Mouse (Mus musculus): ENCODE results near the gene Ism2.
"Not testable (repeated sequence)": the region's sequence is repeated elsewhere in the genome, so short reads cannot be mapped to it uniquely, and the experiment has no call there.

Gene Ism2

GRCm38 (mm10) chr12:87289100-87289499 is 10.4 kb downstream of the Ism2 start:
- no peak for DNase-seq (ENCODE audit: low spot score in 2 of 2)

- DNase-seq (ENCODE audit: low spot score in 2 of 2), result no peak
Observed at GRCm38 (mm10) chr12:87284726-87285125, 14.8 kb downstream of the Ism2 start.

GRCm38 (mm10) chr12:87284268-87284667 is 15.2 kb downstream of the Ism2 start:
- no peak for DNase-seq (ENCODE audit: low spot score in 2 of 2)

- no peak for DNase-seq (ENCODE audit: low spot score in 2 of 2)
Observed at GRCm38 (mm10) chr12:87283706-87284105, 15.8 kb downstream of the Ism2 start.

DNA sequence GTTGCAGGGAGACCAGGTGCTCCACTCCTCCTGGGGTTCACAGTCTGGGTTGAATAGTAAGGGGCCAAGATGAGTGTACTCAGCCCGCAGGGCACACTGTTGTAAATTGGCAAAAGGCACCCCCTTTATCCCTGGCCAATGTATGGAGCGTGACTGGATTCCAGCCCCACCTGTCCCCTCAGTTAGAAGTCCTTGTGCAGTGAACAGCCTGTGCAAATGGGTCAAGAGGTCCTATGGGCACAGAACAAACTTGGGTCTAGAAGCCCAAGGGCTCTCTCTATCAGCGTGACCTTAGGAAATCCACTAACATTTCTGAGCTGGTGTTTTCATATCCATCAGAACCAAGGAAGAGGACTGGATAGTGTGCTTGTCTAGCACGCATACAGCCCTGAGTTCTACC is 16.8 kb downstream of the Ism2 start:
- DNase-seq (ENCODE audit: low spot score in 2 of 2), result no peak

GRCm38 (mm10) chr12:87281766-87282165 is 17.7 kb downstream of the Ism2 start:
- DNase-seq (ENCODE audit: low spot score in 2 of 2), result no peak

GRCm38 (mm10) chr12:87279879-87280278 is 19.6 kb downstream of the Ism2 start:
- DNase-seq (ENCODE audit: low spot score in 2 of 2), result no peak

GRCm38 (mm10) chr12:87279350-87279749 is 20.2 kb downstream of the Ism2 start:
- no peak for DNase-seq (ENCODE audit: low spot score in 2 of 2)

DNA sequence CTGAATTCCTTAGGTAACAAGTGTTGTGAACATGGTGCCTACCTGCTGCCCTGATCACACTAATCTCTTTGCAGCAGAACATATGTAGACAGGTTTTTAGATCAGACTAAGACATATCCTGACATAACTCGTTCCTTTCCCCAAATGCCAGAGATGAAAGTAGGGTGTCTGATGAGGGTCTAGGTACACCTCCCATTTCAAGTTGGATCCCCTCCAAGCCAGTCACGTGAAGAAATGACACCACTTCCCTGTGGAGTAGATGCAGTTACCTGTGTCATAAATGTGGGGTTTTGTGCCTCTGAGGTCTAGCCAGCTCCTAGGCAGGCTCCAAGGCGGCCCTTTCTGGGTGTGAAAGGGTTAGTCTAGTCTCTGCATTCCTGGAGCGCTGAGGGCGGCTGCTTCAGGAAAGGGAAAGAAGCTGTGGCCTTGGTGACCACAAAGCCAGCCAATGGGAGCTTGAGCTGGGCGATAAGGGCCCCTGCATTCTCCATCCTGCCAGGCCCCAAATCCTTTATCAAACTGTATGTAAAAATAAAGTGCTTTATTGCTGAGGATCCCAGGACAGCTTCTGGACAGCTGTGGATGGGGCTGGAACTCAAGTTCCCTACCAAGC is 21.3 kb downstream of the Ism2 start:
- peak in 1 of 2 experiments; percentile 34 for DNase-seq (ENCODE audit: low spot score in 2 of 2)

DNA sequence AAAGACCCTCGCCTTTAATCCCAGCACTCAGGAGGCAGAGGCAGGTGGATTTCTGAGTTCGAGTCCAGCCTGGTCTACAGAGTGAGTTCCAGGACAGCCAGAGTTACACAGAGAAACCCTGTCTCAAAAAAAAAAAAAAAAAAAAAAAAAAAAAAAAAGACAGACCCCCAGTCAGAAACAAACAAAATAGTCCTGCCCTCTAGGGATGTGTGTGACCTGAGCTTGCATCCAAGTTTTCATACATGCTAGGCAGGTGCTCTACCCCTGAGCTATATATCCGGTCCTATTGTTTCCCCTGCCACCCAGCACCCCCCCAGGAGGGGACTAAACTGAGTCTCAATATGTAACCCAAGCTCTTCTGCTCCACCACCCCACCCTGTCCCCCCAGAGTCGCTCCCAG is 22.3 kb downstream of the Ism2 start:
- not testable (repeated sequence) for DNase-seq (ENCODE audit: low spot score in 2 of 2)

DNA sequence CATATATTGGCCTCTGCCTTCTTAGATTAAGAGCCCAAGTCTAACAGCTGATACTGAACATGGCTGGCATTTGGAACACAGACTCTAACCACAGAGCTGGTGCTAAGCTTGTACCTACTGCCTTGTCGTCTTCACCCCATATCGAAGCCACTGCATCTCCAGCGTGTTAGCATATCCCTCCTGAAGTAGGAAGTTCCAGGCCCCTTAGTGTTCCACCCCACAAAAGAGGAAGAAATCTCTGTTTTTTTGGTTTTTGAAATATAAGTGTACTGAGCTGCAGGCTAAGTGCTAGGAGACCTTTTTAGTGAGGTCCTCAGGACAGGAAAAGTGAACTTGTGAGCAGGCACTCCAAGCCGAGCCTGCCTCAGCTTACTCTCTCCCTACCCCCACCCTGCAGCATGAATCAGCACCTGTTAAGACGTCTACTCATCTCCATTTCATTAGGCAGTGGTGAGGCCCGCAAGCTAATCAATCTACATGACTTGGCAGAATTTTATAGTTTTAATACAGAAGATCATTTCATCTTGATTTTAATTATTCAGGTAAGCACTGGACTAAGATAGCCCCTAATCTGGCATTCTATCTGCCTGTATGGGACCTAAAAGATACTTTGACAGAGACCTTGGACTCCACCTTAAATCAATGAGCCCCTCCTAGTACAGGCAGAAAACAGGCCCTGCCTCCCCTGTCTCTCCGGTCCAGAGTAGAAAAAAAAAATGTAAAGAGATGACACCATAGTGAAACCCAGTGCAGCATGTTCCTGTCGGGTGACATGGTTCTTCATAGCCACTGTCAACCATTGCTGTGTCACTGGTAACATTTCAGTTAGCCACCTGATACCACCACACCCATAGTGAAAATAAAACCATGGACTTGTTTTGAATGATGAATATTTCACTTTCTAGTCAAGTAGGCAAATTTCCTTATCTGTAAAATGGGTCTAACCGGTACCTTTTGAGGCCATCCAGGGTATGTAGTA is 24.4 kb downstream of the Ism2 start:
- DNase-seq (ENCODE audit: low spot score in 2 of 2), result no peak

DNA sequence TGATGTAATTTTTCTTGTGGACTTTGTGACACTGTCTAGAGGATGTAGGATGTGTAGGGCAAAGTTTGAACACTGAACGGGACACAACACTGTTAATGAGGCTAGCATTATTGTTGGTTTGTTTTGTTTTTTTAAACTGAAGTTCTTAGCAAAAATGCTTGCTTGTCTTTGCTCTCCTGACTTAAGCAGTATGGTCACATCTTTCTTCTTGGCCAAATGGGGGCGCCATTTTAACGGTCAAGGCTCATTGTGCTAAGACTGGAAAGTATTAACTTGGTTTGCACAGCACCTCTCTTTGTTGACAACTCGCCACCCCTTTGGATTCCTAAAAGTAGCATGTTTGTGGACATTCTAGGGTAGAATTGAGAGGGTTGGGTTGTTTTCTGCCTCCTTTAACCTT is 31.8 kb downstream of the Ism2 start:
- DNase-seq (ENCODE audit: low spot score in 2 of 2), result no peak

DNA sequence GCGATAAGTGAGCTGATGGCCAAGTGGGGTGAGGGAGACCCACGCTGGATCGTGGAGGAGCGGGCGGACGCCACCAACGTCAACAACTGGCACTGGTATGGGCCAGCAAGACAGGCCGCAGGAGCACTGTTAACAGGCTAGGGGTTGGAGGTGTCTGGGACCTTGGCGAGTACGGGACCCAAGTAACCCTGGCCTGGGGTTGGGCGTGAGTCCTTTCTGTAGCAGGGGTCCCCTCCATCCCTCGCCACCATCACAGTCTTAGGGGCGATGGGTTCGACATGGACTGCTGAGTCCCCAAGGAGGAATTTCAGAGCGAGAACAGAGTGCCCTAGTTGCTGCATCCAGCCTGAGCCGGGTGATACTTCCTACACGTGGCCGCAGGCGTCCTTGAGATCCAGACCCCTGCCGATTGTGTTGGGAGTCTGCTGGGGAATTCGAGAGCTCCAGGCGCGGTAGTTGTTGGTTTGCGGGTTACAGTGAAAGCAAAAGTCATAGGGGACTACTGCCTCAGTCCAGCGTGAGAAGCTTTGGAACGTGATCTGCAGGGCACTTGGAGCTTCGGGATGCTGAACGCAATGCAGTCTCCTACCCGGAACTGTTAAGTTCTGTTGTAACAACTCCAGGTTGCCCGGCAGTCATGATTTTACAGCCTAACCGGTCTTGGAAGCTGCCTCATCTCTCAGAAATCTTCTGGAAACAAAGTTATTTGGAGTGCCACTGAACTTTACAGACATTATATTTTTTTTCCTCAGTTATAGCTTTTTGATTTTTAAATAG is 32.5 kb downstream of the Ism2 start:
- no peak for DNase-seq (ENCODE audit: low spot score in 2 of 2)

- peak; percentile 81 to 83 for DNase-seq (ENCODE audit: low spot score in 2 of 2)
Observed at GRCm38 (mm10) chr12:87266108-87266826, 33.2 kb downstream of the Ism2 start, which contains the start of the genes Vipas39 and Ahsa1. TSS of gene Vipas39 (minus strand) at chr12:87266256. TSS of gene Ahsa1 (plus strand) at chr12:87266479.

DNA sequence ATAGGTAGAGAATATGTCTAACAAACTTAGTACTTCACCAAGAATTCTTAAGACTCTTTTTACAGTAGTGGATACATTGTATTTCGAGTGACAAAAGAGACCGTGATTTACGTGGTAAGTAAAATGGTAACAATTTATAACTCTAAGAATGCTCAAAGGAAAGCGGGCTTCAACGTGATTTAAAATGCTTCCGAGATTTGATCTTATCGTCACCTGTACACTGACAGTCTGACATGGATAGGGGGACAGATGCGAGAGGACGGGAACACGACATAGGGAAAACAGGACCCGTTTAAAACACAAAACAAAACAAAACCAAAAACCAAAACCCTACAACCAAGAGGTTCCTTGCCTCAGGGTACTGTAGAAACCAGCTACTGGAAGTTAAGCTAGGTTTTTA is 34.1 kb downstream of the Ism2 start:
- DNase-seq (ENCODE audit: low spot score in 2 of 2), result no peak

DNA sequence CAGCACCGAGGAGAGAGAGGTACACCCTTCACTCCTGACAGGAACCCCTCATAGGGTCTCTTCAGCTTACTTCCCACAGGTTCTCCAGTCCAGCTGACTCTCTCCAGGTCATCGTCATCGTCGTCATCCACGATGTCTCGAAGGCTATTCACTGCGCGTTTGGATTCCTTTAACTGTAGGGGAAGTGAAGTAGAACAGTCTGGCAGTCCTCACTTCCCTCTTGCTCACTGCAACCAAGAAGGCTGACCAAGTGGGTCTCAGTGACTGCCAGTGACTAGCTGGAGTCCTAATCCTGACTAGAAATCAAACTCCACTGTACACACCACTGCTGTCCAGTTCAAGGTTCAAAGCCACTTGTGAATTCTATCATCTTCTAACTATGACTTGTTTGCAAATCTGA is 38.9 kb downstream of the Ism2 start:
- DNase-seq (ENCODE audit: low spot score in 2 of 2), result no peak

DNA sequence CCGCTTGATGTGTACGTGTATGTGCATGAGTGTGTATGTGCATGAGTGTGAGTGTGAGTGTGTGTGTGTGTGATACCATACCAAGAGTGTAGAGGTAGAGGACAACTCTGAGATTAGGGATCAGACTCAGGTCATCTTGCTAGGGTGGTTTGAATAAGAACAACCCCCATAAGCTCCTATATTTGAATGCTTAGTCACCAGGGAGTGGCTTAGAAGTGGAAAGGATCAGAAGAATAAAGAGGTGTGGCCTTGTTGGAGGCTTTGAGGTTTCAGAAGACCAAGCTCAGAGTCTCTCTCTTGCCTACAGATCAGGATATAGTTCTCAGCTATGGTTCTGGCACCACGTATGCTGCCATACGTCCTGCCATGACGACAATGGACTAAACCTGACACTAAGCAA is 42.9 kb downstream of the Ism2 start:
- DNase-seq (ENCODE audit: low spot score in 2 of 2), result no peak

DNA sequence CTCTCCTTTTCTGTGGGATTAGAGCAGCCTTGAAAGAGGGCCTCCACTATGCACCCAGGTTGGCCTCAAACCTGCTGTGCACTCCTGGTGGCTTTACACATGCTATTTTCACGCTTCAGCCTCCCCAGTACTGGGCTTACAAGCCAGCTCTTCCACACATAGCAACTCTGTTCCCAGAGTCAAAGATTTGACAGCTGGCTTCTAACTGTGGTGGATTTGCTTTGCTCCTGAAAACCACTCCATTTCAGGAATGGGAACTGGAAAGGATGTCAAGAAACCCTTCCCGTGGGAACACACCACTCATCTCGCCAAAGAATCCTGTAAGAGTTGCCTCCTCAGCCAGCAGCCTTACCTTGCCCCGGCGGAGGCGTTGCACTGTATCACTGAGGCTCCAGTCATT is 45.6 kb downstream of the Ism2 start:
- no peak for DNase-seq (ENCODE audit: low spot score in 2 of 2)

DNA sequence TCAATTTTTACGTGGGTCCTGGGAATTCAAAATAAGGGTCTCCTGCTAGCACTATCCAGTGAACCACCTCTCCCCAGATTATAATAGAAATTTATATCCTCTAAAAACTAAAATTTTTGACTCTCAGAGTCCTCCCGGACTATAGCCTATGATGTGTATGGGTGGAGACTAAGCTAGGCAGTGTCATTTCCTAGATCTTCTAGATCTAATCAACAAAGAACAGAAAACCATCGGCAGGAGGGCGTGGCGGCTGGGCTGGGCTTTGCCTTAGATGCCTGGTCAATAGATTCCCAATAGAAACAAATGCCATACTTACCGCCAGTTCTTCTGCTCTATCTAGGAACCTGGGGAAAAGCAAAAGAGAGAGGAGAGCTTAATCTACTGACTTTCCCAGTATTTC is 49.3 kb downstream of the Ism2 start:
- no peak for DNase-seq (ENCODE audit: low spot score in 2 of 2)

DNA sequence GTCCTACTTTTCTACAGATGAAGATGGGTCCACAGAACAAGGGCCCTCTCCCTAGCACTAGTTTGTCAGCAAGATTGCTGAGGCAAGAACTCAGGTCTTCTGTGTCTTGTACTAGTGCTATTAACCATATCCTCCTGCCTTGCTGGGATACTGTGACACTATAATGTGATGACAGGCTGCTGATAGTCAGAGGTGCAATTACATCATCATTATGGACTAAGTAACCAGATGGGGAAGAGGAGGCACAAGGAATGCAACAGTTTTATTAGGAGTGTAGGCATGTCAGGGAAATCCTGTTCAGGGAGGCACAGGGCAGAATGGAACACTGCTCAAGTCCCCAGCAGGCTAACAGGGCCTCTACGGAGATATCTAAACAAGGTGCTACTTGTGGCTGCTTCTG is 60.9 kb downstream of the Ism2 start, which contains the start of gene Noxred1:
Gene Noxred1, minus strand, starts transcription at position 101 of the 400 bp plus-strand sequence.
- DNase-seq (ENCODE audit: low spot score in 2 of 2), result no peak

DNA sequence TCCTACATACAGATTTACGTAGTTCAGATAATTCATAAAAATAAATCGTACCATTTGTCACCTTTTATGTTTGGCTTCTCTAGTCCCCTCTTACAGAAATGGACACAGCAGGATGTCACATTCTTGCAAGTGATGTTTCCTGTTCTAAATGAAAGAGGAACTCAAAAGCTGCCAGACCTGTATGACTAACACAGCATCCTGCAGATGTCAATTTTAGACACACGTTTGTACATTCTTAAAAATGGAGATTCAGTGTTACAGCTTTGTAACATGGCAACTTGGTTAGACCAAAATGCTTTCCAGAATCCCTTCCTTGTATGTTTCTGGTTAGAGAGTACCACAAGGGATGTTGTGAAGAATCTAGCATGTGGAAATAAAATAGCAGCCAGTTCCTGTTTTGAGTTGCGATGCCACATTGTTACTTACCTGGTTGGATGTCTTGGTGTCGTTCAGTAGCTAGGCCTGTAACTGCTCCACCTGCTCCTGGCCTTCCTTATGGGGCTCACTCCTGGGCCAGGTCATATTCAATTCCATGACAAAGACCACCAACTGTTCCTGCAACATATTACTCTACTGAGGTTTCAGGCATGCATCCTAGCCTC is 62.5 kb downstream of the Ism2 start:
- no peak for DNase-seq (ENCODE audit: low spot score in 2 of 2)

All from urinary bladder, postnatal 4 days (tissue).